Mouse (Mus musculus): ENCODE results near the gene Crybb2.

DNA sequence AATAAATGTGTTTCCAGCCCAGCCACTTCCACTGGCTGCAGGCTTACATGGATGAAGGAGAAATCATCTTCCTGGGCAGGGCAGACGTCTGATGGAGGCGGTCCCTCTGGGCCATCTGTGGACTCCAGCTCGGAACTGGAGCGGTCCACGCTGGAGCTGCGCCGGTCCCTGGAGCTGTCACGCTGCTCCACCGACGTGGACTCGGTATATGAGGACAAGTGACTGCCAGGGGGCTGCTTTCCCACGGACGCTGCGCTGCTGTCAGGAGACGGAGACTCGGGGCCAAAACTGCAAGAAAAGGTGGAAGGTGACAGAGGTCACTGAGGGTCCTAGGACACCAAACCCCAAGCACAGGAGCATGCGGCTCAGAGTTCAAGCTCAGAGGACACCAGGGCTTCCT is 27.6 kb upstream of the Crybb2 start:
- TF ChIP-seq CTCF (conservative IDR thresholded peaks at IDR 0.05; ENCODE audit: low read length): no peak
- no peak for TF ChIP-seq NANOG (IDR thresholded peaks at IDR 0.05; ENCODE audit: borderline replicate concordance, low read length)
